Mouse (Mus musculus): ENCODE measurements around the gene Gm10770. TPM values are rescaled to one million over a fixed set of nuclear protein-coding genes. Genes with fewer than 3 reads are reported as not detected.
"Not testable (repeated sequence)": the region's sequence is repeated elsewhere in the genome, so short reads cannot be mapped to it uniquely, and the experiment has no call there.

The Gm10770 gene
- total RNA-seq (2014; fragmentation: Nextera tagmentation) (not detected in 2 replicates), total RNA-seq (2017) (not detected in 2 replicates), polyA plus RNA-seq (2012) (not detected in 2 replicates)

DNA sequence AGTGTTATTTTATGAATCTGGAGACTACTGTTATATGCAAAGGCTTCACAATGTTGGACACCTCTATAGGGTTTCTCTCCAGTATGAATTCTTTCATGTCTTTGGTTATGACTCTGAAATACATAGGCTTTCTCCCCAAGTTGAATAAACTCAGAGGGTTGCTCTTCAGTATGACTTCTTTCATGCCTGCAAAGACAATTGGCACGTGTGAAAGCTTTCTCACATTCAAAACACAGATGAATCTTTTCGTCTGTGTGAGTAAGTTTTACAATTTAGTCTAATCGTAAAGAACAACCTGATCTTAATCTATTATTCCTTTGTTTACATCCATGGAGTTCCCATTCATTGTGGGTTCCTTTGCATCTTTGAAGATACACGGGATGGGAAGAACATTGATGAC is at the start of gene Gm10770:
Gene Gm10770, minus strand, starts transcription at position 101 of the 400 bp plus-strand sequence.
- not testable (repeated sequence) for H3K4me3 ChIP-seq (ENCODE audit: low read depth, low read length); H3K9me3 ChIP-seq (replicated peaks); H3K36me3 ChIP-seq (replicated peaks); ATAC-seq (ENCODE audit: extremely low read depth, insufficient number of reproducible peaks, low FRiP score, poor library complexity, severe bottlenecking); H3K27me3 ChIP-seq (ENCODE audit: insufficient read depth, low read length); H3K4me1 ChIP-seq (ENCODE audit: insufficient read depth, low read depth, low read length); DNase-seq (ENCODE audit: low spot score)

DNA sequence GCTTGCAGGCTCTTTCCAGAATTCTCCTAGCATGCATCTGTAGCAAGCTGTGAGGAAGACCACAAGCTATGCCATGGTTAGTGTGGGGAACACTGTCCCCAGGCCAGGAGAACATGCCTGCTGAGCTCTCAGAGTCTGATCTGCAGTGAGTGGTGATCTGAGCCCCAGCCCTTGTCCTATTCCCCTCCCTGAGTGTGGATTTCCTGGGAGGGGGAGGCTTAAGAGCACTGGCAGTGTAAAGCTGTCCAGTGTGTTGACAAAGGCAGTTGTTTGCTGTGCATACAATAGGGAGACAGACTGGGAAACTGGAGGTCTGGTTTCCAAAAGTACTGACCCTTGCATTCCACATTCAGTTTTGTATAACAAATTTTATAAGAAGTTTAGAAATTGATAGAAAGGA is 43.8 kb upstream of the Gm10770 start:
- not testable (repeated sequence) for DNase-seq (ENCODE audit: low spot score); H3K36me3 ChIP-seq (replicated peaks); H3K4me3 ChIP-seq (ENCODE audit: low read depth, low read length); H3K27me3 ChIP-seq (ENCODE audit: insufficient read depth, low read length); ATAC-seq (ENCODE audit: extremely low read depth, insufficient number of reproducible peaks, low FRiP score, poor library complexity, severe bottlenecking); H3K4me1 ChIP-seq (ENCODE audit: insufficient read depth, low read depth, low read length); H3K9me3 ChIP-seq (replicated peaks)

DNA sequence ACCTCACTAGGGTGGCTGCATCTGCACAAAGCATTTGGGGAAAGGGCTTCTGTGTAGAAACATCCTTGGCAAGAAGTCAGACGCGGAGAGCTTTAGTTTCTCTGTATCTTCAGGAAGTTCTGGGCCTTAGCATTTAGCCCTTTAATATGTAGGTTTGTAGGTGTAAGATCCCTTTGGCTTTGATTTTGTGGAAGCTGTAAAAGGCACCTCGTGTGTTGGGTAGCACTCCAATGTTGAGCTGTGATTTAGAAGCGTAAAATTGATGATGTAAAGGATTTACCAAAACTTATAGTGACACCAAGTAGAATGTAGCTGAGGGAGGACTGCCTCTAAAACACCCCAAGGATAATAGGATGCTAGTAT is 38.9 kb upstream of the Gm10770 start:
- not testable (repeated sequence) for H3K9me3 ChIP-seq (replicated peaks); ATAC-seq (ENCODE audit: extremely low read depth, insufficient number of reproducible peaks, low FRiP score, poor library complexity, severe bottlenecking); H3K4me3 ChIP-seq (ENCODE audit: low read depth, low read length); H3K36me3 ChIP-seq (replicated peaks); H3K27me3 ChIP-seq (ENCODE audit: insufficient read depth, low read length); H3K4me1 ChIP-seq (ENCODE audit: insufficient read depth, low read depth, low read length); DNase-seq (ENCODE audit: low spot score)

DNA sequence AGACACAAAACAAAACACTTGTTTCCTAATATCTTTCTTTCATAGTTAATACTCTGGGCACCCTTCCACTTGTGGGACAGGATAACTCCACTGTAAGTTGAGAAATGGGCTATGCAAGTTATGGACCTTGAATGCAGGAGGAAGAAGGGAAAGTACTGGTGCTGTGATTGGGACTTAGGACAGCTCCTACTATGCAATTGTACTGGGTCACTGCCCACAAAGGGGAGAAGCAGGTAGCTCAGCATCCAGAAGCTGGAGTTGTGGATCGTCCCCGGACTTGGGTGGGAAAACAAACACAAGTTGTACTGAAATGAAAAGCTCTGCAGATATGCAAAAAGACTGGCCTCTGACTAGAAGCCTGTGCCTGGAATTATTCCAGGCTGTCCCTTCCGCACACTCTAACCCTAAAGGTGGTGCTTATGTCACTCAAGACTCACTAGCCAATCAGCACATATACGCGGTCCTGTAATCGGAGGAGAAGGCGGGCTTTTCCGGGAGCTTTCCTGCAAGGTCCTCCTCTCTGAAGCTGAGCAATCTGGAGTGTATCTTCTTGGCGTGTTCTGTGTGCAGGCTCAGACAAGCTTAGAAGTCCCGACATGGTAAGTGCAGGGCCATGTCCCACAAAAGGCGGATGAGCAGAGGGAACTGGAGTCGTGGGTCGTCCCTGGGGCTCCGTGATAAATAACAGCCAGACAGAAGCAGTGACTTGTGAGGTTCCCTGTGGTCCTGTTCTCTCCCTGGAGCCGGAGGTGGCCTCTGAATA is 38.3 kb upstream of the Gm10770 start, which contains the start of gene Zfp937:
Gene Zfp937, plus strand, starts transcription at position 474 of the 763 bp plus-strand sequence.
- H3K4me1 ChIP-seq (ENCODE audit: insufficient read depth, low read depth, low read length); H3K27me3 ChIP-seq (ENCODE audit: insufficient read depth, low read length); DNase-seq (ENCODE audit: low spot score); H3K4me3 ChIP-seq (ENCODE audit: low read depth, low read length); ATAC-seq (ENCODE audit: extremely low read depth, insufficient number of reproducible peaks, low FRiP score, poor library complexity, severe bottlenecking); H3K9me3 ChIP-seq (replicated peaks); H3K36me3 ChIP-seq (replicated peaks): not testable (repeated sequence)

DNA sequence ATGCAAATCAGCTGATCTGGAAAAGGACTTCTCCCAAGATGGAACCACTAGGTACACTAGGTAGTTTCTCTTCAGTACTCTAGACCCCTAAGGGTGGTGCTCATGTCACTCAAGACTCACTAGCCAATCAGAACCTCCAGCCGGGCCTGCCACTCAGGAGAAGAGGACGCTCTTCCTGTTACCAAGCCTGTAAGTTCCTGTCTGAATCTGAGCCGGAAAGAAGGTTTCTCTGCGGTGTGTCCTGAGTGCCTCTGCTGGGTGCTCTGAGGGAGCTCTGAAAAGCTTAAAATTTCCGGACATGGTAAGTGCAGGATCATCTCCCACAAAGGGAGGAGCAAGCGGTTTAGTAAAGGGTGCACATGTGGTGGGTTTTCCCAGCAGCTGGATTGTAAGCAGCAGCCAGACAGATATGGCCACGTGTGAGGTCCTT is 2.1 kb upstream of the Gm10770 start, which contains the start of gene Gm14139:
Gene Gm14139, plus strand, starts transcription at position 186 of the 430 bp plus-strand sequence.
- not testable (repeated sequence) for H3K4me3 ChIP-seq (ENCODE audit: low read depth, low read length); H3K36me3 ChIP-seq (replicated peaks); H3K9me3 ChIP-seq (replicated peaks); H3K27me3 ChIP-seq (ENCODE audit: insufficient read depth, low read length); H3K4me1 ChIP-seq (ENCODE audit: insufficient read depth, low read depth, low read length); DNase-seq (ENCODE audit: low spot score)
- ATAC-seq (ENCODE audit: extremely low read depth, insufficient number of reproducible peaks, low FRiP score, poor library complexity, severe bottlenecking), result peak; percentile 95

DNA sequence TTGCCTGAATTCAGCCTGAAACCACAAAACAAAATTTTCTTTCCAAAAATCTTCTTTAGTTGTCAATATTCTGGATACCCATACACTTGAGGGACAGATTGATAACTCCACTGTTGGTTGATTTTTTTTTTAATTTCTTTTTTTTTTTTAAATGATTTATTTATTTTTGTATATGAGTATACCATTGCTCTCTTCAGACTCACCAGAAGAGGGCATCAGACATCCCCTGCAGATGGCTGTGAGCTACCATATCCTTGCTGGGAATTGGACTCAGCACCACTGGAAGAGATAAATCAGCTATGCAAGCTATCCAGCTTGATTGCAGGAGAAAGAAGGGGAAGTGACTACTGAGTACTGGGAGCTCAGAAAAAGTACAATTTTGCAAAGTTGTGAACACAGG is 1.6 kb upstream of the Gm10770 start:
- not testable (repeated sequence) for ATAC-seq (ENCODE audit: extremely low read depth, insufficient number of reproducible peaks, low FRiP score, poor library complexity, severe bottlenecking)

DNA sequence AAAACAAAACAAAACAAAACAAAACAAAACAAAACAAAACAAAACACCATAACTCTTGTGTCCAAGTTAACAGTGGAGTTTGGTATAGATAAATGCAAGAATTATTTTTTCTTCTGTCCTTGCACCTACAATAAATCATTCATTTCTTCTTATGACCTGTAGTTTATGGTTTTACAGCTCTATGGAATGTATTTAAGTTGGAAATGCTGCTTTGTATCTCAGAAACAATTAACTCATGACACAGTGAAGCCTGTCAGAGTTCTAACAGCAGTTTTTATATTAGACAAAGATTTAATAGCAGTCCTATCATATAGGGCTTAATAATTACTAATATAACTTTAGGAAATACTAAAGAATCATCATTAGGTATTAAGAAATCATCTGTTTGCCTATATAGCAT is 5.6 kb downstream of the Gm10770 start:
- Histone ChIP-seq H3K27me3 (ENCODE audit: insufficient read depth, low read length) (no peaks in the 10 kb centered on the region), H3K9me3 (replicated peaks) (no peaks in the 10 kb centered on the region), H3K4me3 (ENCODE audit: low read depth, low read length) (no peak overlapping the region), H3K4me1 (ENCODE audit: insufficient read depth, low read depth, low read length) (no peaks in the 10 kb centered on the region), H3K36me3 (replicated peaks) (no peaks in the 10 kb centered on the region)
- TF ChIP-seq GATA1 (IDR thresholded peaks at IDR 0.05; ENCODE audit: borderline replicate concordance, low read length) (no peak), GATA2 (IDR thresholded peaks at IDR 0.05; ENCODE audit: borderline replicate concordance, low read depth, low read length) (no peak), POLR2AphosphoS5 (IDR thresholded peaks at IDR 0.05; ENCODE audit: insufficient replicate concordance, low read depth, low read length) (no peak), TAL1 (conservative IDR thresholded peaks at IDR 0.05; ENCODE audit: low read depth, low read length) (no peak), CTCF (IDR thresholded peaks at IDR 0.05; ENCODE audit: low read depth, low read length) (no peak)
- no peak for ATAC-seq (ENCODE audit: extremely low read depth, insufficient number of reproducible peaks, low FRiP score, poor library complexity, severe bottlenecking)
- no peak for DNase-seq (ENCODE audit: low spot score)

More for the DNA sequence above, 1.6 kb upstream of the Gm10770 start:
- not testable (repeated sequence) for H3K4me3 ChIP-seq (ENCODE audit: low read depth, low read length); H3K9me3 ChIP-seq (replicated peaks); H3K4me1 ChIP-seq (ENCODE audit: insufficient read depth, low read depth, low read length); DNase-seq (ENCODE audit: low spot score); H3K27me3 ChIP-seq (ENCODE audit: insufficient read depth, low read length); H3K36me3 ChIP-seq (replicated peaks)

DNA sequence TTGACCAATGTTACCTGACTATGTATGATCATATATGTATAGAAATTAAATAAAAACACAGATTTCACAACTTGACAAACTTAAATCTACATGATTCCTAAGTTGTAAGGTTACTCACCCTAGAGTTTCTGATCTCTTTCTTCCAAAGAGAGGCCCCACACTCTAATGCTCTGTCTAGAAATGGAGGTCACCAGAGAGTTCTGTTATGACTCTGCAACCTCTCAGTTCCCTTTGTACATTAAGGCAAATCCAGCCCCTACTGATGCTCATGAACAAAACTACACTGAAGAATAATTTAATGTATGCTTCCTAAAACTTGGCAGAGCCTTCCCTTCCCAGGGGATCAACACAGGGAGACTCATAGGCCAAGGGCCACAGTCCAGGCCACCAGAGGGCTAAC is 12.8 kb downstream of the Gm10770 start:
- no peaks in the 10 kb centered on the region for H3K4me1 ChIP-seq (ENCODE audit: insufficient read depth, low read depth, low read length)
- no peak overlapping the region for H3K4me3 ChIP-seq (ENCODE audit: low read depth, low read length)
- H3K27me3 ChIP-seq (ENCODE audit: insufficient read depth, low read length), result no peaks in the 10 kb centered on the region
- no peaks in the 10 kb centered on the region for H3K36me3 ChIP-seq (replicated peaks)
- no peak for DNase-seq (ENCODE audit: low spot score)
- H3K9me3 ChIP-seq (replicated peaks), result no peaks in the 10 kb centered on the region
- TF ChIP-seq CTCF (IDR thresholded peaks at IDR 0.05; ENCODE audit: low read depth, low read length) (no peak), POLR2AphosphoS5 (IDR thresholded peaks at IDR 0.05; ENCODE audit: insufficient replicate concordance, low read depth, low read length) (no peak), TAL1 (conservative IDR thresholded peaks at IDR 0.05; ENCODE audit: low read depth, low read length) (no peak), GATA2 (IDR thresholded peaks at IDR 0.05; ENCODE audit: borderline replicate concordance, low read depth, low read length) (no peak), GATA1 (IDR thresholded peaks at IDR 0.05; ENCODE audit: borderline replicate concordance, low read length) (no peak)
- ATAC-seq (ENCODE audit: extremely low read depth, insufficient number of reproducible peaks, low FRiP score, poor library complexity, severe bottlenecking), result no peak
